Mouse (Mus musculus) CD8-positive naive resting alpha-beta T cell, adult 2 months (primary cell): ENCODE measurements around the gene Adsl.

Experiments
- DNase-seq, 2 experiments: peaks; one replicate each; pipeline ENCODE4 v3.0.0; 2022; ENCODE audit warnings: low read depth in 2 of 2, low spot score in 2 of 2

Gene Adsl

DNA sequence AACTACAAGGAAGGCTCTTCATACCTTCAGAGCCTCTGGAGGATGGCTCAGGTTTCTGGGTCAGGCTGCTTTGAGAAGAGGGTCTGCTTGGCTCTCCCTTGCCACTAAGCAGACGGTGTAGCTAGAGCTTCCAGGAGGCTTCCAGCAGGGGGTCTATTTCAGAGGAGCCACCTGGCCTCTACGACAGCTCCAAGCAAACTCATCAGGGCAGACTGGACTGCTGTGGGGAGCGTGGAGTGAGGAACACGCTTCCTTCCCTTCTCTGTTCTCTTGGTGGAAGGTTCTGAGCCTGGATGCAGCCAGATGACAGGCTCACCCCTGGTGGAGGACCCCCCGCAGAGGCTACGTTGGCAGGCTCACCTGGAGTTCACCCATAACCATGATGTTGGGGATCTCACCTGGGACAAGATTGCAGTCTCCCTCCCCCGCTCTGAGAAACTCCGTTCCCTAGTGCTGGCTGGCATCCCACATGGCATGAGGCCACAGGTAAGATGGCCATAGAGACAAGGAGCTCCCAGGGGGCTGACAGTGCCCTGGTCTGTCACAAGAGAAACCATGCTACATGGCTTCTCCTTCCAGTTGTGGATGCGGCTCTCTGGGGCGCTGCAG, 57.9 kb downstream of the Adsl start:
- DNase-seq, result no peak

DNA sequence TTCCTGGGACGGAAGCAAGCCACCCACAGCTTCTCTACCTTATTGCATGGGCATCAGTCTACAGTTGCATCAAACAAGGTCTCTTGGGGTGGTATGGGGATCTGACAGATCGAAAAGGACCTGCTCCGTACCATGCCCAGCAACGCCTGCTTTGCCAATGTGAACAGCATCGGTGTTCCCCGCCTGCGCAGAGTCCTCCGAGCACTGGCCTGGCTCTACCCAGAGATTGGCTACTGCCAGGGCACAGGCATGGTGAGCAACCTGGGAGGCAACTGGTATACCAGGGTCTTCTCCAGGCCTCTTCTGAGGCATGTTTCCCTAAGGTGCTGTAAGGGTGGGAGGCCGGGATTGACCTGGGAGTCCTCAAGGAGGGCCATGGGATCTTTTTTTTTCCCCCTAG, 59.0 kb downstream of the Adsl start:
- DNase-seq, result no peak

DNA sequence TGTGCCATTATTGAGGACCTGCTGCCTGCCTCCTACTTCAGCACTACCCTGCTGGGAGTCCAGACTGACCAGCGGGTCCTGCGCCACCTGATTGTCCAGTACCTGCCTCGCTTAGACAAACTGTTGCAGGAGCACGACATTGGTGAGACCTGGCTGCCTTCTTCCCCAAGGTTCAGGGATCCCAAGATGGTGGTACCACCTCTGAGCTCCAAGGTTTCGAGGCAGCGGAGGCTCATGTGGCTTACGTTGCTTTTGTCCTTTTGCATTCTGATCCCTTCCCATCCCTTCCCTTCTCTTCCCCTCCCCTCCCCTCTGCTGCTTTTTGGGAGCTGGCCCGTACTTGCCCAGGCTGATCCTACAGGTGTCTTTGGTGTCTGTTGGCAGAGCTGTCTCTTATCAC, 59.6 kb downstream of the Adsl start:
- DNase-seq, result no peak

DNA sequence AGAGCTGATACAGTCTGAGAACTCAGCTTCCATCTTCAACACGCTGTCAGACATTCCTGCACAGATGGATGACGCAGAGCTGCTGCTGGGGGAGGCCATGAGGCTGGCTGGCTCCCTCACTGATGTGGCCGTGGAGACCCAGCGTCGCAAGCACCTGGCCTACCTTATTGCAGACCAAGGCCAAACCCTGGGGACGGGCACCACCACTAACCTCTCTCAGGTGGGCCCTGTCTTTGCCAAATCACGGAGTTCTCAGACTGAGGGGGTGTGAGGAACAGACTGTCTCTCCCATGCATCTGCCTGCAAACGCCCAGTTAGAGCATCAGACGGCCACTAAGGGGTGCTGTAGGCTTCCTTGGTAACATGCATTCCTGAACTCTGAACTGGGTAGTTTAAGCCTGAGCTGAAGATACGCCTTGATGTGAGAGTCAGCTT, 60.4 kb downstream of the Adsl start:
- DNase-seq, result no peak

DNA sequence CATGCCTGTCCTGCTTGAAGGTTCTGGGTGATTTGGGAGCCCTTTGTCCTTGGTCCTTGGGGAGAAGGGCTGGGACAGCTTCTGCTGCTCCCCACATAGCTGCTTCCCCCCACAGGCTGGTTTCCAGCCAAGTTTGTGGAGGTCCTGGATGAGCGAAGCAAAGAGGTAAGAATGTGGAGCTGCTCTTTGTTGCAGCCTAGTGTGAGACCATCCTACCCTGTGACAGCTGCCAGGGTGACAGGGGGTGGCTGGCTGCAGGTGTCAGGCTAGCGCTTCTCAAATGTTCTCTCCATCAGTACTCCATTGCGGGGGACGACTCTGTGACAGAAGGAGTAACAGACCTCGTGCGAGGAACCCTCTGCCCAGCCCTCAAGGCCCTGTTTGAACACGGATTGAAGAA, 61.8 kb downstream of the Adsl start:
- DNase-seq, result no peak

- DNase-seq, result no peak
These were observed 63.2 kb downstream of the Adsl start for GRCm38 (mm10) chr15:81011523-81011922.

DNA sequence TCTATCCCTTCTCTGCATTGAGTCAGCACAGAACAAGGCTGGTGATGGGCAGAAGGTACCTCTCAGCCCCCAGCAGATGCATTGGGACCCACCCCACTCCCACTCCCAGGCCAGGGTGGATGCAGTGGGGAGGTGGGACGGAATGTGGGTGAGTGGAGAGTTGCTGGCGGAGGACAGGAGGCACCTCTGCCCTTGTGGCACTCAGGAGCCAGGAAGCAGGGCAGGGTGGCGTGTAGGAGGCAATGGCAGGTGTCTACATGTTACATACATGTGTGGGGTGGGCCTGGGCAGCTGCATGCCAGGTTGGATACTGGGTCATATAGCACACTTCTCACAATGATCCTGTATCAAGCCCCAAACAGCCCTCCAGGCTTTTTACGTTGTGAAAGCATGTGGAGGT, 64.1 kb downstream of the Adsl start:
- DNase-seq, result no peak

DNA sequence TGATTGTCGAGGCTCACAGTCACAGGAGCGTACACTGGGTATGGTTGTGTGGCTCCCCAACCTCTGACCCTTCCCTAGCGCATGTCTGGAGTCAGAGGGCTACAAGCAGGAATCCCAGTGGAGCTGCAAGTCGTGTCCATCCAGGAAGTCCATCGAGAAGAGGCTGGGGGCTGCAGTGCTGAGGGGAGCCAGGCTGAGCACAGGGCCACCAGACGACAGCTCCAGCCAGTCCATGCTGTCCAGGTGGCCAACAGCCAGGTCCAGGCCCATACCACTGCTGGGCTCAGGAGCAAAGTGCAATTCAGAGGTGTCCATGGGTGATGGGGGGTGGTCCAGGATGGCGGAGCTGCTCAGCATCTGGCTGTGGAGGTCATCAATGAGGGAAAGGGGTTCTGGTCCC, 64.9 kb downstream of the Adsl start:
- DNase-seq, result no peak

DNA sequence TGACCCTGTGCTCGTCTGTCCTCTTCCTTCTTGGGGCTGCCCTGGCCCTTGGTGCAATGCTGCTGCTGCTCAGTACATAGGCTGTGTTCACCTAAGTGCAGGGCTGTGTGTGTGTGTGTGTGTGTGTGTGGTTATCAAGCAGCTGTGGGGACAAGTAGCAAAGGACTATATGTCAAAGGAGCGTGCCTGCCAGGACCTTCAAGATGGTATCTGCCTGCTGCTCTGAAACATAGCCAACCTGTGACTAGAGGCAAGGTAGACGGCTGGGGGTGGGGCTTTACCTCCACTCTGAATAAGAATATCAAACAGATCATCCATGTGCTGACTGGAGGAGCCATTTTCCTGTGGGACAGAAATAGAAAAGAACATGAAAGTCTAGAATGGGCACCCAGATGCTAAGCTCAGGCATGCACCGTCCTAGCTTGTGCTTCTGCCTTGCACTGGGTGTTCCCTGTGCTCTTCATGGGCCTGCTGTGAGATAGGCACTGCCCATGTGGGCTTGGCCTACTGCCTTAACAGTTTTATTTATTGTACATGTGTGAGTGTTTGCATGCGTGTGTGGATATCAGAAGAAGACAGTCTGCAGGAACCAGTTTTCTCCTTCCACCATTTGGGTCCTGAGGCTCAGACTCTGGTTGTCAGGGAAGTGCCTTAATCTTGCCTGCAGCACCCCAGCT, 66.9 kb downstream of the Adsl start:
- DNase-seq, result no peak

GRCm38 (mm10) chr15:81016488-81016887, 68.2 kb downstream of the Adsl start:
- no peak for DNase-seq

GRCm38 (mm10) chr15:81017308-81017707, 69.0 kb downstream of the Adsl start:
- DNase-seq, result no peak
